Mouse (Mus musculus) MEL (cell line): ENCODE measurements at regions not wholly inside any gene's neighbourhood (a gene's known extent, or its start where the extent isn't known, plus 50 kb on each side); places are given as distances from the start of the nearest gene placed in this dataset.

ENCODE experiments used
- DNase-seq: peaks from one replicate; pipeline ENCODE4 v3.0.0; 2011; ENCODE audit warnings: low read depth, low spot score
- H3K27ac ChIP-seq: 2 replicates; pipeline ENCODE4 v1.5.1; 2012; ENCODE audit warnings: low read depth, mild to moderate bottlenecking, control low read depth, low read length, moderate library complexity; ENCODE audit not compliant: control insufficient read depth
- H3K27me3 ChIP-seq, 2 experiments: fragments of 150-350 bp in 1 of 2; sonication (generic) in 1 of 2; 2 replicates each; pipeline ENCODE4 v1.6.1; 2012; ENCODE audit warnings: low read length in 2 of 2, mild to moderate bottlenecking in 2 of 2, improper control_type of control experiment in 1 of 2, moderate library complexity in 1 of 2; ENCODE audit not compliant: insufficient read depth in 2 of 2, control insufficient read depth in 1 of 2
- H3K36me3 ChIP-seq, 2 experiments: 2 replicates each; pipeline ENCODE4 v1.6.1; 2012 to 2014; ENCODE audit warnings: low read length in 2 of 2, improper control_type of control experiment in 1 of 2, inconsistent platforms in 1 of 2, mild to moderate bottlenecking in 1 of 2; ENCODE audit not compliant: insufficient read depth in 2 of 2, control insufficient read depth in 1 of 2
- H3K4me1 ChIP-seq, 2 experiments: fragments of 150-350 bp in 1 of 2; sonication (generic) in 1 of 2; 2 replicates each; pipeline ENCODE4 v1.6.1; 2012; ENCODE audit warnings: low read length in 2 of 2, improper control_type of control experiment in 1 of 2, mild to moderate bottlenecking in 1 of 2; ENCODE audit not compliant: insufficient read depth in 2 of 2, control insufficient read depth in 1 of 2
- H3K4me3 ChIP-seq, 2 experiments: fragments of 150-350 bp in 1 of 2; sonication (generic) in 1 of 2; 2 replicates each; pipeline ENCODE4 v1.5.1; 2012; ENCODE audit warnings: low read depth in 2 of 2, low read length in 2 of 2, mild to moderate bottlenecking in 2 of 2, moderate library complexity in 2 of 2, control low read depth in 1 of 2, improper control_type of control experiment in 1 of 2; ENCODE audit not compliant: control insufficient read depth in 1 of 2, insufficient read depth in 1 of 2
- H3K79me2 ChIP-seq: 2 replicates; pipeline ENCODE4 v1.6.1; 2012; ENCODE audit warnings: mild to moderate bottlenecking, low read length, moderate library complexity; ENCODE audit not compliant: control insufficient read depth, poor library complexity, insufficient read depth
- H3K9ac ChIP-seq: 2 replicates; pipeline ENCODE4 v1.6.1; 2012; ENCODE audit warnings: low read depth, mild to moderate bottlenecking, control low read depth, low read length, moderate library complexity; ENCODE audit not compliant: control insufficient read depth, poor library complexity, severe bottlenecking
- H3K9me3 ChIP-seq: fragments of 150-350 bp; sonication (generic); replicated peaks from 2 replicates; pipeline ENCODE4 v1.6.1; 2012; ENCODE audit warnings: mild to moderate bottlenecking, low read length, improper control_type of control experiment, moderate library complexity; ENCODE audit not compliant: insufficient read depth
- CHD1 ChIP-seq: IDR thresholded peaks from 2 replicates; pipeline ENCODE4 v1.6.1; 2012; ENCODE audit warnings: low read depth, mild to moderate bottlenecking, inconsistent platforms, low read length, improper control_type of control experiment
- GABPA ChIP-seq: IDR thresholded peaks from 2 replicates; pipeline ENCODE4 v1.6.1; 2012; ENCODE audit warnings: low read depth, mild to moderate bottlenecking, inconsistent platforms, low read length, improper control_type of control experiment, moderate library complexity
- GATA1 ChIP-seq: IDR thresholded peaks from 2 replicates; pipeline ENCODE4 v1.6.1; 2011; ENCODE audit warnings: low read depth, low read length, improper control_type of control experiment
- MAX ChIP-seq: IDR thresholded peaks from 2 replicates; pipeline ENCODE4 v1.6.1; 2011; ENCODE audit warnings: low read length, improper control_type of control experiment
- MEF2A ChIP-seq: IDR thresholded peaks from 2 replicates; pipeline ENCODE4 v1.6.1; 2014; ENCODE audit warnings: low read depth, mild to moderate bottlenecking, inconsistent platforms, low read length, improper control_type of control experiment; ENCODE audit not compliant: poor library complexity, insufficient replicate concordance, severe bottlenecking; ENCODE audit errors: extremely low read depth
- MYB ChIP-seq: IDR thresholded peaks from 2 replicates; pipeline ENCODE4 v1.6.1; 2011; ENCODE audit warnings: mild to moderate bottlenecking, low read depth, low read length, improper control_type of control experiment
- NELFE ChIP-seq: IDR thresholded peaks from 2 replicates; pipeline ENCODE4 v1.6.1; 2011; ENCODE audit warnings: low read depth, low read length, improper control_type of control experiment
- POLR2A ChIP-seq, 2 experiments: IDR thresholded peaks; 2 replicates each; pipeline ENCODE4 v1.6.1; 2011 to 2012; ENCODE audit warnings: low read length in 2 of 2, mild to moderate bottlenecking in 2 of 2, control low read depth in 1 of 2, improper control_type of control experiment in 1 of 2, low read depth in 1 of 2, moderate library complexity in 1 of 2; ENCODE audit not compliant: control insufficient read depth in 1 of 2, insufficient read depth in 1 of 2, poor library complexity in 1 of 2
- RCOR1 ChIP-seq: IDR thresholded peaks from 2 replicates; pipeline ENCODE4 v1.6.1; 2012; ENCODE audit warnings: low read depth, mild to moderate bottlenecking, inconsistent platforms, low read length, improper control_type of control experiment
- SIN3A ChIP-seq: IDR thresholded peaks from 2 replicates; pipeline ENCODE4 v1.6.1; 2012; ENCODE audit warnings: low read length, improper control_type of control experiment, inconsistent platforms
- SMC3 ChIP-seq: IDR thresholded peaks from 2 replicates; pipeline ENCODE4 v1.6.1; 2011; ENCODE audit warnings: low read depth, low read length, improper control_type of control experiment
- TCF12 ChIP-seq: IDR thresholded peaks from 2 replicates; pipeline ENCODE4 v1.6.1; 2014; ENCODE audit warnings: low read depth, mild to moderate bottlenecking, inconsistent platforms, low read length, improper control_type of control experiment, moderate library complexity
- UBTF ChIP-seq: IDR thresholded peaks from 2 replicates; pipeline ENCODE4 v1.6.1; 2012; ENCODE audit warnings: low read depth, mild to moderate bottlenecking, inconsistent platforms, low read length, improper control_type of control experiment, moderate library complexity, borderline replicate concordance; ENCODE audit not compliant: insufficient read depth
- USF1 ChIP-seq: IDR thresholded peaks from 2 replicates; pipeline ENCODE4 v1.6.1; 2014; ENCODE audit warnings: low read depth, mild to moderate bottlenecking, inconsistent platforms, low read length, improper control_type of control experiment, moderate library complexity
- ZC3H11A ChIP-seq: IDR thresholded peaks from 2 replicates; pipeline ENCODE4 v1.6.1; 2012; ENCODE audit warnings: low read depth, mild to moderate bottlenecking, inconsistent platforms, low read length, improper control_type of control experiment
- ZNF384 ChIP-seq: IDR thresholded peaks from 2 replicates; pipeline ENCODE4 v1.6.1; 2012; ENCODE audit warnings: low read depth, mild to moderate bottlenecking, inconsistent platforms, low read length, improper control_type of control experiment

DNA sequence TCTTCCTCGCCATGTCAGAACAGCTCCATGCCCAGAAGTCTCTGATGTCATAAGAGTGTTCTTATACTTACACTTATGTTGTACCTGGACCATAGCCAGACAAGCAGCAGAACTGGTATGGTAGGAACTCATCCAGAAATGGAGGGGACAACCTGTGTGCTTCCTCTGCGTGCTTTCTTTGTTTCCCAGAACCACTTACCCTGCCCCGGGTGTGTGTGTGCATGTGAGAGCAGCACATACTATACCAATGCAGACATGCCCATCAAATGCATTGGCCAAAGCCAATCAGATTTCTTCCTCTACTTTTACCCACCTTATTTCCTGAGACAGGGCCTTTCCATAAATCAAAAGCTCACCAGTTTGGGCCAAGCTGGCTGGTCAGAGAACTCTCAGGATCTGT lies 99.2 kb upstream of the Cd180 start:
- H3K4me3 ChIP-seq: no peak overlapping the region
- no peak for TF ChIP-seq GABPA
- TF ChIP-seq ZC3H11A: no peak
- no peak for TF ChIP-seq POLR2A (IDR thresholded peaks at IDR 0.05; ENCODE audit: control insufficient read depth in 1 of 2, insufficient read depth in 1 of 2, low read depth in 1 of 2, low read length in 2 of 2, poor library complexity in 1 of 2)
- TF ChIP-seq ZNF384: no peak
- no peak for TF ChIP-seq MYB
- no peak for TF ChIP-seq MAX
- TF ChIP-seq CHD1: no peak
- TF ChIP-seq SIN3A: no peak
- TF ChIP-seq, all 39 proteins: peak for 0
- Histone ChIP-seq H3K4me1 (0 out of 4 replicates have a peak, but pooled peaks cover 0 to 7% of the 10 kb centered on the region in 2 experiments), H3K36me3 (no peaks in the 10 kb centered on the region; a peak in 1 of 4 replicates), H3K9me3 (no peaks in the 10 kb centered on the region), H3K9ac (no peak overlapping the region), H3K27me3 (no peaks in the 10 kb centered on the region), H3K27ac (no peak overlapping the region), H3K79me2 (no peaks in the 10 kb centered on the region)
- no peak for DNase-seq

DNA sequence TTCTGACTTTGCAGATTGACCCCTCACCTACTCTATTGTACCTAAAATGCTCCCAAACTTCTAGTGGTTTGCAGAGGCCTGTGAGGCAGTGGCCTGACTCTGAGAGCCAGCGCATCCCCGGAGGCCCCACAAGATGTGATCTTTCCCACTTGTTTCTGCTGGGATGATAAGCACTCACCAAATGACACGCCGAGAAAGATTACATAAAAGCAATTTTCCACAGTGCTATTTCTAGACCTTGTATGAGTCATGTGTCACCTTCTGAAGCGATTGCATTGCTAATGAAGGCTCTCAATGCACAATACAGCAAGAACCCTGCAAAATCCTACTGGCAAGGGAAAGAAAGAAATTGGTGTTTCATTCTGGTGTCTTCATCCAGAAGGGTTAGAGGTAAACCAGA lies 97.8 kb upstream of the Cd180 start:
- TF ChIP-seq USF1: no peak
- no peak for TF ChIP-seq MYB
- TF ChIP-seq UBTF: no peak
- no peak for TF ChIP-seq TCF12
- no peak for TF ChIP-seq RCOR1
- TF ChIP-seq GATA1: no peak
- no peak for TF ChIP-seq NELFE
- no peak for TF ChIP-seq POLR2A (IDR thresholded peaks at IDR 0.05; ENCODE audit: control insufficient read depth in 1 of 2, insufficient read depth in 1 of 2, low read depth in 1 of 2, low read length in 2 of 2, poor library complexity in 1 of 2)
- TF ChIP-seq MAX: no peak
- TF ChIP-seq MEF2A: no peak
- no peak for TF ChIP-seq ZC3H11A
- TF ChIP-seq SMC3: no peak
- H3K79me2 ChIP-seq: no peaks in the 10 kb centered on the region
- H3K27ac ChIP-seq: no peak overlapping the region
- peaks cover 0 to 9% of the 10 kb centered on the region in 2 experiments; a peak in 1 of 4 replicates for H3K4me1 ChIP-seq
- H3K36me3 ChIP-seq: no peaks in the 10 kb centered on the region; a peak in 1 of 4 replicates
- H3K9ac ChIP-seq: no peak overlapping the region
- no peaks in the 10 kb centered on the region for H3K9me3 ChIP-seq
- no peak for DNase-seq
- no peaks in the 10 kb centered on the region for H3K27me3 ChIP-seq
- H3K4me3 ChIP-seq: no peak overlapping the region
